In the genomic region with DNA sequence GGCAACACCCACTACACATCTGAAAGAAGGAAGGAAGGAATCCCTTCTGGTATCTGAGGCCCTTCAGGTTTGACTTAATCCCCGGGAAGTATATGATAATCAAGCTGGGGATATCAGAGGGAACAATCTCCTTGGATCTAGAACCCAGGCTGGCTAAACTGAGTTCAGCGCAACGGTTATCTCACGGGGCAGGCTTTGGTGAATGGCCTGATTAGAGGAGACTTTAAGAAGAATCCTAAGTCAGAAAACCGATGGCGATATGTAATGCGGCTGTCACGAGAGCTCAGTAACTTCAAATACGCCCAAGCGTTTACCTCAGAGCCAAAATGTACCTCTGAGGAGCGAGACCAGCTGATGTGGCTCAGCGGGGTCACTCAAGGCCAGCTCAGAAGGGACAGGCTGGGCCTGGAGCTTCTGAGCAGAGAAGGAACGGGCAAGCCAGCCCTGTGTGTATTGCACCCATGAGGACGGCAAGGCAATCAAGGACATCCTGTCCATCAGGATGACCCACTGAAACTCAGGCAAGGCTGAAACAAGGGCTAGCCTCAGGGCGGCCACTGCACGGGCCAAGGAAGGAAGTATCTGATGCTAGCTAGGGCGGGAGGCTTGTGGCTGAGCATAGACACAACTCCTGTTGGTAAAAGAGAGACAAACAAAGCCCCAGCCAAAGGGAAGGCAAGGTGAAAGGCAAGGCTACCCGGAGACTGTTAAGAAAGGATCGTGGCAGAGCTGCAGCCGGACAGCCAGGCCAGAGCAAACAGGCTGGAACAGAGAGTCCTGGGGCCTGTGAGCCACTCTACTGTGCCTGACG, we compare ENCODE assay signal across 11 mouse cellular contexts. TPM values are rescaled to one million over a fixed set of nuclear protein-coding genes. Genes with fewer than 3 reads are reported as not detected.
A peak's percentile ranks its signal among the peaks of the same experiment; 100 is the strongest.
DNase-seq lines count a peak whose midpoint lies in the region; ATAC-seq and TF ChIP-seq lines count a peak whose summit lies in the region.
"Had no signal": no experiment of that assay in that cellular context is flagged by ENCODE, and none has a peak within 500 bp of the region (broad histone marks: within the 10 kb centered on the region; RNA-seq: fewer than 3 reads in every experiment).

No protein-coding gene starts in this region.

- peak overlapping the region; percentile 8 for H3K4me2 ChIP-seq in heart, embryonic 12.5 days
- no peak overlapping the region for H3K4me2 ChIP-seq in liver, embryonic 16.5 days (ENCODE audit: low read depth, low read length)
- H3K4me2 ChIP-seq: hindbrain, embryonic 14.5 days; neural tube, embryonic 15.5 days had no signal

- ATAC-seq in heart, embryonic 12.5 days (ENCODE audit: insufficient number of reproducible peaks, low FRiP score): no peak
- 0 out of 2 replicates have a peak, but pooled peaks have one; percentile 20 for ATAC-seq in liver, embryonic 16.5 days (ENCODE audit: low read depth)

- TF ChIP-seq POLR2A in cerebellum, adult 2 months (IDR thresholded peaks at IDR 0.05; ENCODE audit: borderline replicate concordance, insufficient read depth, low read length): no peak

- peak overlapping the region; percentile 97 for H3K27ac ChIP-seq in brown adipose tissue, adult 24 weeks (replicated peaks; ENCODE audit: low read depth, low read length)
- peak overlapping the region; percentile 46; the same call in 1 of the 2 replicates for H3K27ac ChIP-seq in heart, embryonic 12.5 days (ENCODE audit: poor library complexity, severe bottlenecking)
- H3K27ac ChIP-seq in liver, embryonic 16.5 days (ENCODE audit: low read length): no peak overlapping the region
- no peak overlapping the region for H3K27ac ChIP-seq in cerebellum, adult 2 months (ENCODE audit: insufficient read depth, low read length)
- H3K27ac ChIP-seq: hindbrain, embryonic 14.5 days; neural tube, embryonic 15.5 days had no signal

- peaks cover 24% of the 10 kb centered on the region for H3K4me1 ChIP-seq in brown adipose tissue, adult 24 weeks (ENCODE audit: control insufficient read depth, insufficient read depth, insufficient read length, low read length)
- H3K4me1 ChIP-seq in heart, embryonic 12.5 days (replicated peaks): peaks cover 51% of the 10 kb centered on the region
- H3K4me1 ChIP-seq in liver, embryonic 16.5 days (ENCODE audit: control insufficient read depth, low read depth, low read length): peaks cover 10% of the 10 kb centered on the region
- peaks cover 20% of the 10 kb centered on the region for H3K4me1 ChIP-seq in cerebellum, adult 2 months (ENCODE audit: control insufficient read depth, insufficient read depth, low read length)

- no peaks in the 10 kb centered on the region for H3K27me3 ChIP-seq in heart, embryonic 12.5 days (replicated peaks)
- no peaks in the 10 kb centered on the region for H3K27me3 ChIP-seq in liver, embryonic 16.5 days (ENCODE audit: control insufficient read depth, insufficient read depth, low read depth, low read length)
- no peaks in the 10 kb centered on the region for H3K27me3 ChIP-seq in cerebellum, adult 2 months (ENCODE audit: control insufficient read depth, insufficient read depth, low read length)
- H3K27me3 ChIP-seq: neural tube, embryonic 15.5 days had no signal

- TF ChIP-seq CTCF in cerebellum, adult 2 months (IDR thresholded peaks at IDR 0.05; ENCODE audit: borderline replicate concordance, insufficient read depth, low read depth, low read length): no peak

- peak overlapping the region; percentile 9; the same call in 1 of the 2 replicates for H3K4me3 ChIP-seq in brown adipose tissue, adult 24 weeks (ENCODE audit: insufficient read depth, low read depth, low read length)
- H3K4me3 ChIP-seq in heart, embryonic 12.5 days: no peak overlapping the region
- no peak overlapping the region for H3K4me3 ChIP-seq in liver, embryonic 16.5 days (ENCODE audit: low read depth, low read length)
- H3K4me3 ChIP-seq in cerebellum, adult 2 months (replicated peaks; ENCODE audit: insufficient read depth, low read depth, low read length): no peak overlapping the region
- H3K4me3 ChIP-seq: neural tube, embryonic 15.5 days had no signal

- H3K9ac ChIP-seq in heart, embryonic 12.5 days: no peak overlapping the region
- no peak overlapping the region for H3K9ac ChIP-seq in liver, embryonic 16.5 days (ENCODE audit: low read depth, low read length)
- H3K9ac ChIP-seq: hindbrain, embryonic 14.5 days; neural tube, embryonic 15.5 days had no signal

- WGBS in heart, embryonic 12.5 days: 77% methylated on average over 21 of the region's 21 CpGs
- WGBS in liver, embryonic 16.5 days (ENCODE audit: insufficient replicate concordance): 74% methylated on average over 21 of the region's 21 CpGs
- WGBS in cerebellum, adult 2 months: 88% methylated on average over 21 of the region's 21 CpGs

- no peaks in the 10 kb centered on the region for H3K9me3 ChIP-seq in heart, embryonic 12.5 days (replicated peaks)
- no peaks in the 10 kb centered on the region for H3K9me3 ChIP-seq in liver, embryonic 16.5 days (replicated peaks; ENCODE audit: control insufficient read depth, low read length)
- H3K9me3 ChIP-seq: neural tube, embryonic 15.5 days had no signal

- H3K36me3 ChIP-seq in heart, embryonic 12.5 days: no peaks in the 10 kb centered on the region
- H3K36me3 ChIP-seq in liver, embryonic 16.5 days (ENCODE audit: control insufficient read depth, insufficient read depth): no peaks in the 10 kb centered on the region
- H3K36me3 ChIP-seq: neural tube, embryonic 15.5 days had no signal

- DNase-seq in ovary, postnatal 36 days (ENCODE audit: low spot score): peak; percentile 58
- no peak for DNase-seq in ovary, postnatal 14 days (ENCODE audit: low spot score)
- DNase-seq in layer of hippocampus, adult 9-11 months: no peak
- no peak for DNase-seq in urinary bladder, adult 18-20 months (ENCODE audit: low spot score in 2 of 2)
- DNase-seq in cerebellum, adult 2 months: no peak
- DNase-seq: spleen, adult 18-20 months had no signal

RNA-seq across cellular contexts. Expression of gene Cradd, which starts 6.1 kb away (rescaled TPM):
- polyA plus RNA-seq in brown adipose tissue, adult 24 weeks (2012; ENCODE audit: insufficient read depth, insufficient read length, missing spikeins): 6.2 and 6.5 TPM in 2 replicates
- 8.0 and 10.5 TPM in 2 replicates for polyA plus RNA-seq in heart, embryonic 12.5 days (2016; fragmentation: Nextera tagmentation; extraction: Ambion mirVana)
- polyA plus RNA-seq in liver, embryonic 16.5 days (2015; fragmentation: Nextera tagmentation; extraction: Ambion mirVana): 4.2 and 4.4 TPM in 2 replicates
- 10.2 and 11.7 TPM in 2 replicates for polyA plus RNA-seq in cerebellum, adult 2 months (2012; rRNA removed)

Comparison
In these comparisons a context has a peak if more than half of its experiments do, and no peak if none do; other contexts are left out.
1. H3K27ac ChIP-seq: peak in brown adipose tissue, adult 24 weeks (single experiment) and heart, embryonic 12.5 days (single experiment); none in liver, embryonic 16.5 days (single experiment) and cerebellum, adult 2 months (single experiment).